Mouse (Mus musculus): ENCODE measurements around the gene Trim8.

DNA sequence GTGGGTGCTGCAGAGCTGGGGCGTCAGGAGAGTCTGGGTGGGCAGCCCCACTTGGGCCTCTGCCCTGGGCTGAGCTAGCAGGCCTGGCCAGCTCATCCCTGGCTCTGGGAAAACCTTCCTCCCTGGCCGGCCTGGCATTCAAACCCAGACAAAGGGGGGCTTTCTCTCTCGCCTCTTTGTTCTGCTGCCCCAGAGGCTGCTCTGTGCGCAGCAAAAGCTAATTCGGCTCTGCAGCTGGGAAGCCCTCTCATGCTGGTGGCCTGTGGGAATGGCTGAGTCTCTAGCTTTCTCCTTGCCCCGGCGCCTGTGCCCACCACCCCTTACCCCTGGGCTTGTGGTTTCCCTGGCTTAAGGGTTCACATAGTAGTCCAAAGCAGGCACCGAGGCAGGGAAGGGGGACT lies 5.7 kb downstream of the Trim8 start:
- no peak for TF ChIP-seq POLR2A (IDR thresholded peaks at IDR 0.05; ENCODE audit: low read depth, low read length)
- no peak for TF ChIP-seq CTCF (IDR thresholded peaks at IDR 0.05; ENCODE audit: borderline replicate concordance, insufficient read depth, low read length)
